Mouse (Mus musculus): ENCODE data around the gene Akap2.

The Akap2 gene

GRCm38 (mm10) chr4:57717354-57717753 lies at the start of gene Akap2:
TSS of gene Akap2 (plus strand) at chr4:57717657.
- DNase-seq (ENCODE audit: extremely low spot score) = no peak

DNA sequence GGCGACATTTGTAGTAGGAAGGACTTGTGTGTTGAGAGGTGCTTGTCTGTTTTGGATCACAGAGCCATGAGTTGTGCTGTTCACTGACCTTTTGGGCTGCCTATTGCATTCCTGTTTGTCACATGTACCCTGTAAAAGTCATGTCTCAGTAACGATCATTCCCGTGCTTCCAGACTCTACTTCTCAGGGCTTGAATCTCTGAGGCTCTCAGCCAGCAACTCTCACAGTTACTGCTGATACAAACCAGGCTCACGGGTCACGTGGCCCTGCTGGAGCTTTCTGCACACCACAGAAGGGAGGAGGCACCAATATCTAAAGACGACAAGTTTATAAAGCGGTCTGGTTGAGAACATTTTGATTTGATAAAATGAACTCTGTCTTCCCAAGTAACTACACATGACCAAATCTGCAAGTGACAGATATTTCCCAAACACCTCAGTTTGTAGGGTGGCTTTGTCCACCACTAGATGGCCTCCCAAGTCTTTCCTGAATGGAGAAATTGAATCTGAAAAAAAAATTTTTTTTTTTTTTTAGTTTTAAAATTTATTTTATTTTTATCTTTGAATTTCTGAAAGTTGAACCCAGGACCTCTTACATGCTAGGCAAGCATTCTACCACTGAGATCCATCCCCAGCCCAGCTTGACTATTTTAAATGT lies 46.5 kb upstream of the Akap2 start:
- no peak for DNase-seq (ENCODE audit: extremely low spot score)

GRCm38 (mm10) chr4:57672541-57672940 lies 44.9 kb upstream of the Akap2 start:
- no peak for DNase-seq (ENCODE audit: extremely low spot score)

DNA sequence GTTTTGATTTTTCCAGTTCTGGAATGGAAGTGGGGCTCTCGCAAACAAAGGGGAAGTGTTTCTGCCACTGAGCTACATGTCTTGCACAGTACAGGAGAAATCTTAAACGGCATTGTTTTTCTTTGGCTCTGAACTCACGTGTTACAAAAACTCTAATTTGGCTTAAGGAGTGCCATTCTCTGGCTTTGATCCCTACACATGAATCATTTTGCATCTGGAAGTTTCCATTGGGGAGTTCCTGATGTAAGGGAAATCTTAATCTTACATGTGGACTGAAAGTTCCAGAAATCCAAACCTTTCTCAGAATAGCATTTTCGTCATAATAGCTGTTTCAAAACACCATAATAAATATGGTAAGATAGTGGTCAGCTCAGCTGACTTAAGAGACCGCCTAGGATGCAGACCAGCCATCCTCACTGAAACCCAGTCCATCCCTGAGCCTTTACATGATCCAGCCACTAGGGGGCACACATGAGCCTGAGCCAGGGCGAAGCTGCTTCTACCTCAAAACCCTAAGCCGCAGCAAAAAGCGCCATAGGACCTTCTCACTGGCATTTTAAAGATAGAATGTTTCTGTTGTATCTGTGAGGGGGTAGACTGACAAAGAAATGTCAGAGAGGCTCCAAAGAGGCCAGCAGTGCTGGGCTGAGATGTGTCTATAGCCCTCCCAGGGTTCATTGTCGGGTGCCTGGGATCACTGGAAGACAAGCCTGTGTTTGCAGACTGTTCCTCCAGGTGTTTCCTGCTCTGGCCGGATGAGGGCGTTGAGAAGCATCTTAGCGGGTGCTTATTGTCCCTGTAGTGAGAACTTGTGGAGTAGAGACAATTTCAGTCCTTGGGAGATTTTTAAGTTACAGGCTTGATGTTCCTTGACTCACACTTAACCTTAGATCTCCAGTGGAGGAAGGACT lies 44.2 kb upstream of the Akap2 start:
- DNase-seq (ENCODE audit: extremely low spot score) = peak; percentile 90

DNA sequence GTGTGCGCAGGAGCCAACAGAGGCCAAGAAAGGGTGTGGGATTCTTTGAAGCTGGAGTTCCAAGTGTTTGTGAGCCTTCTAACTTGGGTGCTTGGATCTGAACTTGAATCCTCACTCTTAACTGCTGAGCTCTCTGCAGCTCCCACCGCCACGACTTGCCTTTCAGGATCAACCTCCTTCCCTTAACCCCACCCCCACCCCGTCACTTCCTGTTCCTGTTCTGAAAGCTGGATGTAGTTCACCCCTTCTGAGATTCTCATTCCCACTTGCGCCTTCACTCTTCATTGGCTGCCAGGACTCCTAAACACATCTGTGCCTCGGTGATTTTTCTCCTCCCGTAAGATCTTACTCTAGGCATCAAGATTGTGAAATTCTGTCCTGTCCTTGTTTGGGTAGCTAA lies 43.1 kb upstream of the Akap2 start:
- DNase-seq (ENCODE audit: extremely low spot score) = peak; percentile 20

DNA sequence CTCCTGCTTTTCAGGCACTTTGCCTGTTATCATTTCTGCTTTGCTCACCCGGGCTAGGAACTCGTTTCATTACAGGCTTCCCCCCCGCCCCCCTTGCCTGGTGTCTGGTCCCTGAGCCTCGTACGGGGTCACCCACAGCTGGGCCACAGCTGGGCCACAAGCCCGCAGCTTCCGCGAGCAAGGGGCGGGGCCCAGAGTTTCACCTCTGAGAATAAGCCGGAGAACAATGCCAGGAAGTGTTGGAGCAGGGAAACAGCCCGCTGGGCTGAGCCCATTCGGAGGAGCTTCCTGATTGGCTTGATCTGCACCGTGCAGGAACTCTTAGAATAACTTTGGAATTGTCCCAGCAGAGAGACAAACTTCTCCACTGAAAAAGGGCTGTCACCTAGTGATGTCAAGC lies 42.1 kb upstream of the Akap2 start:
- peak; percentile 50 for DNase-seq (ENCODE audit: extremely low spot score)

GRCm38 (mm10) chr4:57677916-57678315 lies 39.5 kb upstream of the Akap2 start:
- no peak for DNase-seq (ENCODE audit: extremely low spot score)

DNA sequence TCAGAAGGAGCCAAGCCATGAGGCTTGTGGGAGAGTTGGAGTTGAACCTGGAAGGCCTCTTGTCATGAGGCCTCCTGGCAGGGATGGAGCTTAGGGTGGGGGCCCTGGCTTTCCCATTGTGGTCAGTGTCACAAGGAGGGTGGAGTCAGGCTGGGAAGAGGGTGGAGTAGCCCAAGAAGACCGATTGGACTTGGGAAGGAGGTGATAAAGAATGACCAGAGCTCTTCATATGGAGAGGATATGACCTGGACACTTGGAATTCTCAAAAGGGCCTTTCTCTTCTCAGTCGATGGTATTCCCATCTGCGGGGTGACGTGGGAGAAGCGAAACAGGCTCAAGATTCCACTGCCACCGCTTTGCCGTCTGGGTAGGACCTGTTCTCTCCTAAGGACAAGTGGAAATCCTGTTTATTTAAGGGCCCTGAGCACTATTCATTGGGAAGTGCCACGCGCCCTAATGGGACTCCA lies 38.4 kb upstream of the Akap2 start:
- DNase-seq (ENCODE audit: extremely low spot score) = no peak

DNA sequence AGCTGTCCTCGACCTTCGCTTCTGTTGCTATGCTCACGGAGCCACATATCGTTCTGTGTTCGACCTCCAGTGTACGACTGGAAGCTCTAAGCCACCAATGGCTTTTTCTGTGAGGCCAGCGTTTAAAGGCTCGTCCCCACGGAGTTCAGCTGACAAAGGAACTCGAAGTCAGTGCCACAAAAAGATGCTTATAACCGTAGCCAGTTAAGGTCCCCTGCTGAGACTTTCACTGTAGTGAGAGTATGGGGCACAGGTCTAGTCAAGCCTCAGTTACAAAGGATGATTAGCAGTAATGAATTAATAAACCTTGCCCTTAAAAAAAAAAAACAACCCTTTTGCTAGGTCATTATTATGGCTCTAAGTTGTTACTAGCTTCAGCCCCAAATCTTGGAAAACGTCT lies 37.3 kb upstream of the Akap2 start:
- DNase-seq (ENCODE audit: extremely low spot score) = no peak

GRCm38 (mm10) chr4:57681511-57681910 lies 35.9 kb upstream of the Akap2 start:
- no peak for DNase-seq (ENCODE audit: extremely low spot score)

DNA sequence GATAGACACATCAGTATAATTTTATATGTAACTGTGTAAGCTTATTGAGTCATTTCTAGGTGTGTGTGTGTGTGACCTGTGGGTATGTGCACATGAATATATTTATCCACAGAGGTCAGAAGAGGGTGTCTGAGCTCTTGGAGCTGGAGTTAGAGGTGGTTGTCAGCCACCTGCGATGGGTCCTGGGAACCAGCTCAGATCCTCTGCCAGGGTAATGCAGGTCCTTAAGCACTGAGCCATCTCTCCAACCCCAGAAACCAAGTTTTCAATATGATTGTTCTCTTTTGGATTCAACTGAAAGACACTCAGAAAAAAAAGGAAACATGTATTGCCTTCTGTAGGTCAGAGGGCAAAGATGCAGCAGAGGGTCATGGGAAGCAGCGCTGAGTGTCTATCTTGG lies 35.1 kb upstream of the Akap2 start:
- no peak for DNase-seq (ENCODE audit: extremely low spot score)

DNA sequence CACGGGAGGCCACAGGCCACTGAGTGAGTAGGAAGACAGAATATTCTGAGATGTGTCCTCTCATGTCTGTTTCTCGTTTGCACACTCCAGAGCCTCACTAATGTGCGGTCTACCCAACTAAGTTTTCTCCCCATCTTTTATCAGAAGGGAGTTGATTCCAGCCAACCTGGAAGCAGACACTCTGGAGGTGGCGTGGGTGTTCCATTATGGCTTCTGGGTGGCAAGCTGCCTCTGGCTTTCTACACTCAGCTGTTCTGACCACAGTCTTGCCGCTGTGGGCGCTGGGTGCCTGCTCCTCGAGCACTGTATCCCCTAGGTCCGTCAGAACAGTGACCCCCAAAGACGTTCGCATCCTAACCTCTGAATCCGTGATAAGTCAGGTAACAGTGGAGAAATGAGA lies 34.5 kb upstream of the Akap2 start:
- no peak for DNase-seq (ENCODE audit: extremely low spot score)

- no peak for DNase-seq (ENCODE audit: extremely low spot score)
Observed at GRCm38 (mm10) chr4:57684676-57685215, 32.7 kb upstream of the Akap2 start.

DNA sequence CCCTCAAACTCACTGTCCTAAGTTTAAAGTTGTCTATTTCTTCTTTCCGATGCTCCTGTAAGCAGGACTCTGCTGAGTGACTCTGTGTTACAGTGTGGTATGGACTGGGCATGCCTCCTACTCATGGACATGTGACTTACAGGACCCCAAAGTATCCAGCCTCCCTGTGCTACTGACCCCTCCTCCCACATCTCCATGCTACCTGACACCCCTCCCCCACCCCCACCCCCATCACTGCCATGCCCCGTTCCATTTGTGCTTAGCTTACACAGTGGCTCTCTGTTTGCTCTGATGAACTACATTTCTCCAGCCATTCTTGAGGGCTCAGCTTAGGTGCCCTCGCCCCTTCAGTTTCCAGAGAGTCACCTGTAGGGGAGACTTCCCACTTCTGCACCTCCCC lies 30.7 kb upstream of the Akap2 start:
- no peak for DNase-seq (ENCODE audit: extremely low spot score)

GRCm38 (mm10) chr4:57687583-57687982 lies 29.9 kb upstream of the Akap2 start:
- DNase-seq (ENCODE audit: extremely low spot score) = no peak

DNA sequence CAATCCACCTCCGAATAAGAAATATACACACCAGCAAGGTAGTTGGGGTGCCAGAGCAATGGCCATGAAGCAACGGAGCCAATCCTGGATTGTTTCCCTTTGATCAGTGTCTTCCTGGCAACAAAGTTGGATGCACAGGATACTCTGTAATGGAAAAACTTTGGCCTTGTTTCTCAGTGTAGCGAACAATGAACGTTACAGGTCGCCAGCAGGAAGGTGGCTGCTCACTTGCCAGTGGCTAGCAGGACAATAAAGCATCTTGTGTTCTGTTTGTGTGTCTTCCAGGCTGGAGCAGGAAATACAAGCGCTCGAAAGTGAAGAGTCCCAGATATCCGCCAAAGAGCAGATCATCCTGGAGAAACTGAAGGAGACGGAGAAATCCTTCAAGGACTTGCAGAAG lies 29.3 kb upstream of the Akap2 start:
- no peak for DNase-seq (ENCODE audit: extremely low spot score)

DNA sequence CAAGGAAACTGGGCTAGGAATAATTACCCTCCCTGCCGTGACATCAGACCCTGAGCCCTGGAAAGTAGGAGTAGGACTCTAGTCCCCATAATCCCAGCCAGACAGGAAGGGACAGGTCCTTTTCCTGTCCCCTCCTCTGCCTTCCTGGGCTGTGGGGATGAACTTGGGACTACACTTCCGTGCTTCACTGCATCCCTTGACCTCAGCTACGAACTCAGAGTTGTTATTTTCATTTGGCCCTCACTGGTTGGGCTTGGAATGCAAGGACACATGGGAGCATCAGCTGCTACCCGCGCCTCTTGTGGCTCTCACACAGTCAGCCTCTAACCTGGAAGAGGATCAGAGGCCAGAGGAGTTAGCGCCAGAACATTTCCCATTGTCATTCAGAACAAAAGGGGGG lies 27.5 kb upstream of the Akap2 start:
- DNase-seq (ENCODE audit: extremely low spot score) = no peak

GRCm38 (mm10) chr4:57690805-57691204 lies 26.7 kb upstream of the Akap2 start:
- DNase-seq (ENCODE audit: extremely low spot score) = no peak

- DNase-seq (ENCODE audit: extremely low spot score) = no peak
Observed at GRCm38 (mm10) chr4:57694356-57695136, 22.9 kb upstream of the Akap2 start.

DNA sequence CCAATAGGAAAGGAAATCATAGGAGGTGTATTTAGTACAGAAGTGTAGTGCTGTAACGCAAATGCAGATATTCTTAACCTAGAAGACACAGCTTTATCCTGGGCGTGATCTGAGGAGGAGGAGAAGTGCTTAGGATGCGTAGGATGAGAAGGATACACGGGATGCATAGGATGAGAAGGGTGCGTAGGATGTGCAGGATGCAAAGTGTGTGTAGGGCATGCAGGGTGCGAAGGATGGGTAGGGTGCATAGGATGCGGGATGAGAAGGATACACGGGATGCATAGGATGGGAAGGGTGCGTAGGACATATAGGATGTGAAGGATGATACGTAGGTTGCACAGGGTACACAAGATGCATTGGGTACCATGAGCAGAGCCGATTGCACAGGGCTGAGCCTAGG lies 20.5 kb upstream of the Akap2 start:
- no peak for DNase-seq (ENCODE audit: extremely low spot score)

- DNase-seq (ENCODE audit: extremely low spot score) = no peak
Observed at GRCm38 (mm10) chr4:57697918-57698611, 19.4 kb upstream of the Akap2 start.
